Mouse (Mus musculus) erythroblast, embryonic 14.5 days (primary cell): ENCODE results near the gene F5.

Experiments used
- GATA1 ChIP-seq: IDR thresholded peaks from 2 replicates; pipeline ENCODE4 v1.6.1; 2012; ENCODE audit warnings: low read length, inconsistent platforms, mixed read lengths
- TAL1 ChIP-seq: IDR thresholded peaks from 3 replicates; pipeline ENCODE4 v1.6.1; 2012; ENCODE audit warnings: low read length, inconsistent platforms, mixed read lengths

GRCm38 (mm10) chr1:164136636-164137035, 15.0 kb upstream of the F5 start:
- TF ChIP-seq TAL1: no peak
- TF ChIP-seq GATA1: no peak
